Mouse (Mus musculus) ES-Bruce4 (cell line): ENCODE measurements around the gene Hdac9. TPM values are rescaled to one million over a fixed set of nuclear protein-coding genes. Genes with fewer than 3 reads are reported as not detected.

Experiments
- H3K27ac ChIP-seq: 2 replicates; pipeline ENCODE4 v1.5.1; 2012; ENCODE audit warnings: low read length, inconsistent platforms; ENCODE audit not compliant: insufficient read depth
- H3K27me3 ChIP-seq: 2 replicates; pipeline ENCODE4 v1.6.1; 2012; ENCODE audit warnings: mild to moderate bottlenecking, low read length, inconsistent platforms; ENCODE audit not compliant: control insufficient read depth, poor library complexity, insufficient read depth, severe bottlenecking
- H3K36me3 ChIP-seq: 2 replicates; pipeline ENCODE4 v1.6.1; 2012; ENCODE audit warnings: inconsistent platforms, mild to moderate bottlenecking, low read length, moderate library complexity; ENCODE audit not compliant: control insufficient read depth, poor library complexity, insufficient read depth, severe bottlenecking
- H3K4me1 ChIP-seq: one replicate; pipeline ENCODE4 v1.8.1; 2011; ENCODE audit warnings: low read length; ENCODE audit not compliant: control insufficient read depth, insufficient read depth
- H3K4me3 ChIP-seq: 2 replicates; pipeline ENCODE4 v1.5.1; 2011; ENCODE audit warnings: low read depth, mild to moderate bottlenecking, low read length
- H3K9ac ChIP-seq: 2 replicates; pipeline ENCODE4 v1.6.1; 2012; ENCODE audit warnings: low read depth, mild to moderate bottlenecking, inconsistent platforms; ENCODE audit not compliant: poor library complexity, severe bottlenecking
- H3K9me3 ChIP-seq: replicated peaks from 2 replicates; pipeline ENCODE4 v1.6.1; 2012; ENCODE audit warnings: mild to moderate bottlenecking, low read length, inconsistent platforms; ENCODE audit not compliant: control insufficient read depth, poor library complexity, insufficient read depth, severe bottlenecking
- CTCF ChIP-seq: IDR thresholded peaks from one replicate; pipeline ENCODE4 v1.8.1; 2011; ENCODE audit warnings: low read depth, low read length
- EP300 ChIP-seq: IDR thresholded peaks from 2 replicates; pipeline ENCODE4 v1.6.1; 2011; ENCODE audit warnings: low read depth, low read length; ENCODE audit not compliant: insufficient read depth
- POLR2A ChIP-seq: IDR thresholded peaks from one replicate; pipeline ENCODE4 v1.8.1; 2011; ENCODE audit warnings: low read length; ENCODE audit not compliant: insufficient read depth
- polyA plus RNA-seq: library from polyadenylated mRNA; stranded (reverse); fragments of >200 nt; gene quantifications from 2 replicates; pipeline ENCODE4 v1.2.4, GENCODE M21; 2011; ENCODE audit warnings: low read depth; ENCODE audit not compliant: missing spikeins, insufficient read depth, insufficient read length

Hdac9 gene
- polyA plus RNA-seq, 1 experiment = 1.6 TPM

- Histone ChIP-seq H3K4me3 (no peak overlapping the region), H3K27me3 (no peaks in the 10 kb centered on the region)
Measured at GRCm38 (mm10) chr12:34826931-34827330, 90.0 kb downstream of the Hdac9 start.

GRCm38 (mm10) chr12:34820229-34820628 lies 96.7 kb downstream of the Hdac9 start:
- TF ChIP-seq CTCF = no peak
- TF ChIP-seq POLR2A = no peak
- TF ChIP-seq EP300 = no peak
- Histone ChIP-seq H3K4me1 (no peaks in the 10 kb centered on the region), H3K4me3 (no peak overlapping the region), H3K9ac (no peak overlapping the region), H3K27me3 (no peaks in the 10 kb centered on the region), H3K36me3 (no peaks in the 10 kb centered on the region), H3K27ac (no peak overlapping the region), H3K9me3 (no peaks in the 10 kb centered on the region)

More at GRCm38 (mm10) chr12:34826931-34827330, 90.0 kb downstream of the Hdac9 start:
- Histone ChIP-seq H3K27ac (no peak overlapping the region), H3K9ac (no peak overlapping the region), H3K9me3 (no peaks in the 10 kb centered on the region), H3K4me1 (no peaks in the 10 kb centered on the region), H3K36me3 (no peaks in the 10 kb centered on the region)
- TF ChIP-seq EP300 (no peak), CTCF (no peak), POLR2A (no peak)

GRCm38 (mm10) chr12:34811673-34812613 lies 105.0 kb downstream of the Hdac9 start:
- Histone ChIP-seq H3K36me3 (no peaks in the 10 kb centered on the region), H3K9me3 (no peaks in the 10 kb centered on the region), H3K4me1 (no peaks in the 10 kb centered on the region), H3K9ac (no peak overlapping the region), H3K4me3 (no peak overlapping the region), H3K27ac (no peak overlapping the region), H3K27me3 (no peaks in the 10 kb centered on the region)
- TF ChIP-seq POLR2A (no peak), EP300 (no peak), CTCF (no peak)

GRCm38 (mm10) chr12:34810221-34810620 lies 106.7 kb downstream of the Hdac9 start:
- H3K27me3 ChIP-seq = no peaks in the 10 kb centered on the region
- no peak for TF ChIP-seq POLR2A
- no peak for TF ChIP-seq EP300
- no peak for TF ChIP-seq CTCF
- no peaks in the 10 kb centered on the region for H3K36me3 ChIP-seq
- H3K9me3 ChIP-seq = no peaks in the 10 kb centered on the region
- H3K4me1 ChIP-seq = no peaks in the 10 kb centered on the region
- H3K9ac ChIP-seq = no peak overlapping the region
- no peak overlapping the region for H3K4me3 ChIP-seq
- H3K27ac ChIP-seq = no peak overlapping the region

GRCm38 (mm10) chr12:34808180-34808579 lies 108.7 kb downstream of the Hdac9 start:
- no peak overlapping the region for H3K4me3 ChIP-seq
- TF ChIP-seq EP300 = no peak
- no peak overlapping the region for H3K27ac ChIP-seq
- H3K9me3 ChIP-seq = no peaks in the 10 kb centered on the region
- no peaks in the 10 kb centered on the region for H3K36me3 ChIP-seq
- no peaks in the 10 kb centered on the region for H3K4me1 ChIP-seq
- no peak overlapping the region for H3K9ac ChIP-seq
- no peaks in the 10 kb centered on the region for H3K27me3 ChIP-seq

GRCm38 (mm10) chr12:34806528-34806927 lies 110.4 kb downstream of the Hdac9 start:
- Histone ChIP-seq H3K9ac (no peak overlapping the region), H3K27me3 (no peaks in the 10 kb centered on the region), H3K27ac (no peak overlapping the region), H3K9me3 (no peaks in the 10 kb centered on the region), H3K4me3 (no peak overlapping the region), H3K36me3 (no peaks in the 10 kb centered on the region), H3K4me1 (no peaks in the 10 kb centered on the region)
- TF ChIP-seq CTCF (no peak), POLR2A (no peak), EP300 (no peak)
